Mouse (Mus musculus) small intestine, adult 2 months (tissue): ENCODE measurements around the gene Mrpl27.

Experiments used
- CTCF ChIP-seq: fragments of 200-500 bp; IDR thresholded peaks from 2 replicates; pipeline ENCODE4 v1.5.1; 2012; ENCODE audit warnings: low read depth, mild to moderate bottlenecking, control low read depth, inconsistent platforms, low read length, moderate library complexity, mixed read lengths; ENCODE audit not compliant: insufficient replicate concordance, insufficient read length; ENCODE audit errors: extremely low read depth
- POLR2A ChIP-seq: fragments of 200-500 bp; IDR thresholded peaks from 2 replicates; pipeline ENCODE4 v1.6.1; 2012; ENCODE audit warnings: low read depth, mild to moderate bottlenecking, control low read depth, inconsistent platforms, low read length, moderate library complexity

- TF ChIP-seq POLR2A (no peak), CTCF (no peak)
Measured at GRCm38 (mm10) chr11:94661344-94661743, 7.8 kb downstream of the Mrpl27 start.
